Comparison of ENCODE assay signal across 8 mouse cellular contexts in the genomic region with DNA sequence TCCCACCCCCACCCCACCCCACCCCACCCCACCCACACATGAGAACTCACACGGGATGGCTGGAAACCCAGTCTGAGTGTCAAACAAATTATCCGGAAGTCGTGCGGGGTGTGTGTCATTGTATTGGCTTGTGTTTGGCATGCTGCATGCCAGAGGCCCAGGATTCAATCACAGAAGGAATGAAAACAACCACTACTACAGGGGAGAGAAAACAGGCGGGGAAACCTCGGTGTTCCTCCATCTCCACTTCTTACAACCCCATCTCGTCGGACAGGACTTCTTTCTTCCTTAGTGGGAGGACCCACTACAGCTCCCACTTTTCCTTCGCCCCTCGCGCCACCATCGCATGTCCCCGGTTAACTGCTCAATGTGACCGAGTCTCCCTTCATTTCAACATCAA. TPM values are rescaled to one million over a fixed set of nuclear protein-coding genes. Genes with fewer than 3 reads are reported as not detected.
DNase-seq lines count a peak whose midpoint lies in the region; ATAC-seq and TF ChIP-seq lines count a peak whose summit lies in the region.

No protein-coding gene starts in this region.

- H3K27ac ChIP-seq in heart, embryonic 14.5 days (replicated peaks in 1 of 2; ENCODE audit: control insufficient read depth in 1 of 2, insufficient read depth in 1 of 2, low read depth in 2 of 2, low read length in 2 of 2): peak overlapping the region; percentile 89 to 97; a peak in 3 of 4 replicates
- H3K27ac ChIP-seq in liver, embryonic 16.5 days (ENCODE audit: low read length): peak overlapping the region; percentile 84
- peak overlapping the region; percentile 94 for H3K27ac ChIP-seq in stomach, embryonic 15.5 days

- H3K27me3 ChIP-seq in heart, embryonic 14.5 days (ENCODE audit: control insufficient read depth, insufficient read depth, low read length): no peaks in the 10 kb centered on the region
- no peaks in the 10 kb centered on the region for H3K27me3 ChIP-seq in liver, embryonic 16.5 days (ENCODE audit: control insufficient read depth, insufficient read depth, low read depth, low read length)
- H3K27me3 ChIP-seq in stomach, embryonic 15.5 days (replicated peaks): no peaks in the 10 kb centered on the region

- H3K4me1 ChIP-seq in heart, embryonic 14.5 days (ENCODE audit: control insufficient read depth in 2 of 2, insufficient read depth in 2 of 2, low read length in 2 of 2): peaks cover 0 to 20% of the 10 kb centered on the region in 2 experiments
- peaks cover 13% of the 10 kb centered on the region for H3K4me1 ChIP-seq in liver, embryonic 16.5 days (ENCODE audit: control insufficient read depth, low read depth, low read length)
- H3K4me1 ChIP-seq in stomach, embryonic 15.5 days: peaks cover 9% of the 10 kb centered on the region; the same call in 1 of the 2 replicates

- peak; percentile 23 to 48 for DNase-seq in lung, adult 18-20 months
- no peak for DNase-seq in lung, postnatal 25 days (ENCODE audit: low spot score)
- peak; percentile 52 for DNase-seq in brain, embryonic 14.5 days (ENCODE audit: low read depth)
- no peak for DNase-seq in thymus, postnatal 25 days
- DNase-seq in thymus, postnatal 10 days (ENCODE audit: low spot score in 2 of 2): no peak

- H3K4me2 ChIP-seq in heart, embryonic 14.5 days (ENCODE audit: low read length): peak overlapping the region; percentile 94
- H3K4me2 ChIP-seq in liver, embryonic 16.5 days (ENCODE audit: low read depth, low read length): peak overlapping the region; percentile 82
- H3K4me2 ChIP-seq in stomach, embryonic 15.5 days: peak overlapping the region; percentile 88

- peak overlapping the region; percentile 71 to 92 for H3K4me3 ChIP-seq in heart, embryonic 14.5 days (ENCODE audit: control insufficient read depth in 1 of 2, insufficient read depth in 1 of 2, low read depth in 1 of 2, low read length in 2 of 2)
- peak overlapping the region; percentile 83 for H3K4me3 ChIP-seq in liver, embryonic 16.5 days (ENCODE audit: low read depth, low read length)
- H3K4me3 ChIP-seq in stomach, embryonic 15.5 days (replicated peaks): peak overlapping the region; percentile 93

- H3K36me3 ChIP-seq in heart, embryonic 14.5 days (ENCODE audit: control insufficient read depth, insufficient read depth, low read length): peaks cover 28% of the 10 kb centered on the region
- no peaks in the 10 kb centered on the region for H3K36me3 ChIP-seq in liver, embryonic 16.5 days (ENCODE audit: control insufficient read depth, insufficient read depth)
- H3K36me3 ChIP-seq in stomach, embryonic 15.5 days: peaks cover 5% of the 10 kb centered on the region; the same call in 1 of the 2 replicates

- H3K9me3 ChIP-seq in heart, embryonic 14.5 days (ENCODE audit: control insufficient read depth, low read length): no peaks in the 10 kb centered on the region
- no peaks in the 10 kb centered on the region for H3K9me3 ChIP-seq in liver, embryonic 16.5 days (replicated peaks; ENCODE audit: control insufficient read depth, low read length)
- H3K9me3 ChIP-seq in stomach, embryonic 15.5 days: no peaks in the 10 kb centered on the region

- no peak for TF ChIP-seq CTCF in brain, embryonic 14.5 days (IDR thresholded peaks at IDR 0.05; ENCODE audit: borderline replicate concordance, extremely low read depth, insufficient read depth, insufficient read length)

- no peak for TF ChIP-seq POLR2A in brain, embryonic 14.5 days (IDR thresholded peaks at IDR 0.05; ENCODE audit: borderline replicate concordance, extremely low read depth, insufficient read depth, insufficient read length, poor library complexity, severe bottlenecking)

- ATAC-seq in heart, embryonic 14.5 days (ENCODE audit: insufficient number of reproducible peaks, insufficient read depth, low FRiP score, low read depth): no peak
- no peak for ATAC-seq in liver, embryonic 16.5 days (ENCODE audit: low read depth)
- no peak for ATAC-seq in stomach, embryonic 15.5 days (ENCODE audit: insufficient read depth, low FRiP score, low read depth)

- WGBS in heart, embryonic 14.5 days: under 1% methylated on average over 14 of the region's 14 CpGs
- WGBS in liver, embryonic 16.5 days (ENCODE audit: insufficient replicate concordance): under 1% methylated on average over 14 of the region's 14 CpGs
- under 1% methylated on average over 14 of the region's 14 CpGs for WGBS in stomach, embryonic 15.5 days

- peak overlapping the region; percentile 89 for H3K9ac ChIP-seq in heart, embryonic 14.5 days (ENCODE audit: low read length)
- peak overlapping the region; percentile 78 for H3K9ac ChIP-seq in liver, embryonic 16.5 days (ENCODE audit: low read depth, low read length)
- peak overlapping the region; percentile 67 for H3K9ac ChIP-seq in stomach, embryonic 15.5 days

RNA-seq across cellular contexts. Expression of gene Lmbr1l, which starts 0.9 kb away (rescaled TPM):
- 106 and 176 TPM in 2 replicates for polyA plus RNA-seq in brain, embryonic 14.5 days (2012; rRNA removed)
- 3.5 and 5.7 TPM in 2 replicates for polyA plus RNA-seq in heart, embryonic 14.5 days (2014; fragmentation: Nextera tagmentation; extraction: Ambion mirVana)
- 4.4 and 4.6 TPM in 2 replicates for polyA plus RNA-seq in liver, embryonic 16.5 days (2015; fragmentation: Nextera tagmentation; extraction: Ambion mirVana)
- 14.5 TPM in 2 replicates for polyA plus RNA-seq in stomach, embryonic 15.5 days (2015; fragmentation: Nextera tagmentation; extraction: Ambion mirVana)

RNA-seq across cellular contexts. Expression of gene Tuba1b, which starts 17.3 kb away (rescaled TPM):
- polyA plus RNA-seq in brain, embryonic 14.5 days (2012; rRNA removed): 2,160 and 2,864 TPM in 2 replicates
- polyA plus RNA-seq in heart, embryonic 14.5 days (2014; fragmentation: Nextera tagmentation; extraction: Ambion mirVana): 1,494 and 1,560 TPM in 2 replicates
- polyA plus RNA-seq in liver, embryonic 16.5 days (2015; fragmentation: Nextera tagmentation; extraction: Ambion mirVana): 934 and 938 TPM in 2 replicates
- polyA plus RNA-seq in stomach, embryonic 15.5 days (2015; fragmentation: Nextera tagmentation; extraction: Ambion mirVana): 1,197 and 1,299 TPM in 2 replicates

RNA-seq across cellular contexts. Expression of gene Dhh, which starts 18.8 kb away (rescaled TPM):
- polyA plus RNA-seq in brain, embryonic 14.5 days (2012; rRNA removed): 0.37 and 0.88 TPM in 2 replicates
- 0.93 and 1.1 TPM in 2 replicates for polyA plus RNA-seq in heart, embryonic 14.5 days (2014; fragmentation: Nextera tagmentation; extraction: Ambion mirVana)
- polyA plus RNA-seq in liver, embryonic 16.5 days (2015; fragmentation: Nextera tagmentation; extraction: Ambion mirVana): 0.11 TPM in 2 replicates
- polyA plus RNA-seq in stomach, embryonic 15.5 days (2015; fragmentation: Nextera tagmentation; extraction: Ambion mirVana): 0.71 and 1.0 TPM in 2 replicates

RNA-seq across cellular contexts. Expression of gene Rhebl1, which starts 22.8 kb away (rescaled TPM):
- polyA plus RNA-seq in brain, embryonic 14.5 days (2012; rRNA removed): 24.6 and 40.8 TPM in 2 replicates
- polyA plus RNA-seq in heart, embryonic 14.5 days (2014; fragmentation: Nextera tagmentation; extraction: Ambion mirVana): 4.0 and 4.9 TPM in 2 replicates
- polyA plus RNA-seq in liver, embryonic 16.5 days (2015; fragmentation: Nextera tagmentation; extraction: Ambion mirVana): 2.9 and 3.4 TPM in 2 replicates
- 8.6 and 8.8 TPM in 2 replicates for polyA plus RNA-seq in stomach, embryonic 15.5 days (2015; fragmentation: Nextera tagmentation; extraction: Ambion mirVana)

RNA-seq across cellular contexts. Expression of gene Gm49450, which starts 36.3 kb away (rescaled TPM):
- polyA plus RNA-seq in brain, embryonic 14.5 days (2012; rRNA removed): 136 and 183 TPM in 2 replicates
- polyA plus RNA-seq in heart, embryonic 14.5 days (2014; fragmentation: Nextera tagmentation; extraction: Ambion mirVana): not detected in 2 replicates
- not detected in 2 replicates for polyA plus RNA-seq in liver, embryonic 16.5 days (2015; fragmentation: Nextera tagmentation; extraction: Ambion mirVana)
- polyA plus RNA-seq in stomach, embryonic 15.5 days (2015; fragmentation: Nextera tagmentation; extraction: Ambion mirVana): not detected in 2 replicates

Comparison
In these comparisons a context has a peak if more than half of its experiments do, and no peak if none do; other contexts are left out.
1. DNase-seq: peak in lung, adult 18-20 months (2 of 2) and brain, embryonic 14.5 days (single experiment); none in lung, postnatal 25 days (single experiment), thymus, postnatal 25 days (single experiment) and thymus, postnatal 10 days (0 of 2).
2. Peak in every context shown above with its lines, with median percentiles within 50 percentile points of each other: H3K27ac ChIP-seq, H3K4me2 ChIP-seq, H3K4me3 ChIP-seq and H3K9ac ChIP-seq.